Mouse (Mus musculus) gastrocnemius, postnatal 36 days (tissue): ENCODE measurements around the gene Unc13a. TPM values are rescaled to one million over a fixed set of nuclear protein-coding genes. Genes with fewer than 3 reads are reported as not detected.

ENCODE experiments used
- DNase-seq, 2 experiments: peaks; one replicate each; pipeline ENCODE4 v3.0.0; 2022
- intact Hi-C: fragments of 180-260 bp; cut with DNase I; formaldehyde crosslinking; loops from one replicate; pipeline ENCODE4 v1.15.1; 2025
- microRNA-seq, 2 experiments: library from miRNA; unstranded; fragments of <30 nt; microRNA quantifications; one replicate each; pipeline ENCODE4 v1.2.0; 2021
- total RNA-seq, 2 experiments: library from RNA; stranded (reverse); gene quantifications; 2 replicates each; pipeline ENCODE4 v1.2.3; 2021

Gene Unc13a
- total RNA-seq, 2 experiments from 2014 or later = not detected

- intact Hi-C loops = no loop called here
- DNase-seq = no peak
Measured at GRCm38 (mm10) chr8:71593556-71594323, 77.8 kb downstream of the Unc13a start.

GRCm38 (mm10) chr8:71592374-71593170 lies 79.0 kb downstream of the Unc13a start:
- DNase-seq = peak in 1 of 2 experiments; percentile 65
- intact Hi-C loops = no loop called here

DNA sequence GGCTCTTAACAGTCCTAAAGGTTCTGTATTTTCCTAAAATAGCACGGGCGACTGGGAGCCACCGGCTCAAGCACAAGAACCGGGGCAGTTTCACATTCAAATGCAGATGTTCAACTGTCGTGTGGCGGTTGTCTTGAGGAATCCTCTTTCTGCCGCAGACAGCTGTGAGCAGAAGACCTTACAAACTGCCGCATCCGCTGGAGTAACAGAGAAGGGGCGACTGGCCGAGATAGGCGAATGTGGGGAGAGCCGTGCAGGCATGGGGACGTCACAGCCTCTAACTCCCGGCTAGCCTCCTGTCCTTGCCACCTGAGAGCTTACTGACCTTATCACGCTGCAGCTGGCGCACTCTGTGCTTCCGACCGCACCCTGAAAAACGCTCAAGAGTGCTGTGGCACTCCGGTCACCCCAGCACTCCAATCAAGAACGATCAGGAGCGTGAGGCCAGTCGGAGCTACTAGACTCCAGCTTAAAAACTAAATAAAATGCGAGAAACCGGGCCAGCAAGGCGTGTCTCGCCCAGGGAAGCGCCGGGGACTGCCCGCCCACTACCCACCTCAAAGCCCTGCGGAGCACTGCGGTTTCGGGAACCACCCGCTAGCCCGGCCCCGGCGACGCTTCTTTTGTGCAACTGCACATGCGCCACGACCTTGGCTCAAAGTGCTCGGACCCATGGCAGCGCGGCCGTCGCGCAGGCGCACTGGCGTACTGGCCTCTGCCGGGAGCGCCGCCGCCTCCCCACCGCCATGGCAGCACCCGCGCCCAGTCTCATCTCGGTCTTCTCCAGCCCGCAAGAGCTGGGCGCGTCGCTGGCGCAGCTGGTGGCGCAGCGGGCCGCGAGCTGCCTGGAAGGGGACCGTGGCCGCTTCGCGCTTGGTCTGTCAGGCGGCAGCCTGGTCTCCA lies 79.8 kb downstream of the Unc13a start, which contains the start of gene Pgls:
Pgls (plus strand) TSS at position 706 of the 903 bp plus-strand sequence.
- intact Hi-C loops = no loop called here
- DNase-seq = peak; percentile 95 to 96

DNA sequence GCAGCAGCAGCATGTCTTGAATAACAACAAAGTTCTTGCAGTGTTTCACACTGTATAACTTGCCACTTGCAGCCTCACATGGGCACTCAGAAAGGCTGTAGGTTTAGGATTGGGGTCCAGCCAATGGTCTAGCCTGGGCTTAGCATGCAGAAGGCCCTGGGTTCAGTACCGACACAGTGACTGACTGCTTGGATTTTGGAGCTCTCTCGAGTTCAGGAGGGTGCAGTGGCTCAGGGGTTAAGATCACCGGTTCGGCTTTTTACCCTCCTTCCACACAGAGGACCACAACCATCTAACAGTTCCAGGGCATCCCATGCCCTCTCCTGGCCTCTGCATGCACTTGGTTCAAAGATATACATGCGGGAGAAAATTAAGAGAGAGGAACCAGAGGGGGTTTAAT lies 80.5 kb downstream of the Unc13a start:
- intact Hi-C loops = no loop called here

DNA sequence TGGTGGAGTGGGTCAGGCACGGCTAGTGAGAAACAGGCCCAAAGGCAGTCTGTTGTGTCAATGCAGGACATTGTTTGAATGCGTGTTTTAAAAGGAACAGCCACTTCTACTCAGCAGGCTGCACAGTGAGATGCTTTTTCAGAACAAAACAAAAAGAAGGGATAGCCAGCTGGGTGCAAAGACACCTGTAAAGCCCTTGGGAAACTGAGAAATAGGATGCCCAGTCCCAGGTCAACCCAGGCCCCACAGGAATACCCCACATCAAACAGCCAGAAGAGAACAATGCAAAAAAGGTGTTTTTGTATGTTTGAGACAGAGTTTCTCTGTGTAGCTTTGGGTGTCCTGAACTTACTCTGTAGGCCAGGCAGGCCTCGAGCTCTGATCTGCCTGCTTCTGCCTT lies 82.8 kb downstream of the Unc13a start:
- DNase-seq = no peak
- intact Hi-C loops = no loop called here

More for the DNA sequence above, 80.5 kb downstream of the Unc13a start:
- DNase-seq = no peak

GRCm38 (mm10) chr8:71586891-71587290 lies 84.7 kb downstream of the Unc13a start:
- peak in 1 of 2 experiments; percentile 40 for DNase-seq

DNA sequence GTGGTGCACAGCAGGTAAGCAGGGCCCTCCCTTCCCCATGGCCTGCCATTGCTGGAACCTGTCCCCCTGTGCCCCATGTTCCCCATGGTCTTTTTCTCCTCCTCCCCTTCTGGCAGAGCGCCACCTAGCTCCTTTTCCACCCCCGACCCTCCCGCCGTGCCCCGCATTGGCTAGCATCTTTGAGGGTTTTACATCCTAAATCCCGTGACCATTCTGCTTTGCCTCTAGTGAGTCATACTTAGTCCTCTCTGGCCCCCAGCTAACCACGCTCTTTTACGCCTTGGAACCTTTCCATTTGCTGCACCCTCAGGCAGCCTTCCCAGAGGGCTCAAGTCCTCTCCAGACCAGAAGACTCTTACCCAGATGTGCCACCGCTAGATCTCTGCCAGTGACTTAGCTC lies 91.4 kb downstream of the Unc13a start:
- intact Hi-C loops = no loop called here
- no peak for DNase-seq

More at GRCm38 (mm10) chr8:71586891-71587290, 84.7 kb downstream of the Unc13a start:
- intact Hi-C loops = no loop called here

- intact Hi-C loops = no loop called here
- peak; percentile 59 to 73 for DNase-seq
Measured at GRCm38 (mm10) chr8:71579476-71579875, 92.1 kb downstream of the Unc13a start.

- no peak for DNase-seq
Measured at GRCm38 (mm10) chr8:71579009-71579408, 92.5 kb downstream of the Unc13a start.

GRCm38 (mm10) chr8:71577856-71578387 lies 93.6 kb downstream of the Unc13a start:
- intact Hi-C loops = no loop called here
- no peak for DNase-seq

More at GRCm38 (mm10) chr8:71579009-71579408, 92.5 kb downstream of the Unc13a start:
- intact Hi-C loops = no loop called here

DNA sequence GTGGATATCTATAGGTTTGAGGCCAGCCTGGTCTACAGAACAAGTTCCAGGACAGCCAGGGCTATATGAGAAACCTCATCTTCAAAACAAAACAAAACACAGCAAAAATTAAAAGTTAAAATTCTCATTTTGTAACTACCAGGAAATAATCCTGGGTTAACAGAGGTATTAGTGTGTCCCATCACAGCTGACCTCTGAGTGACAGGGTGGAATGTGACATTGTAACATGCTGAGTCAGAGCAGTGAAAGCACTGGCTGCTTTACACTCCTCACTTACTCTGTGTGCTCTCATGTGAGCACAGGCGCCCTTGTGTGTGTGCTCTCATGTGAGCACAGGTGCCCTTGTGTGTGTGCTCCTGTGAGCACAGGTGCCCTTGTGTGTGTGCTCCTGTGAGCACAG lies 96.5 kb downstream of the Unc13a start:
- intact Hi-C loops = no loop called here
- DNase-seq = no peak

GRCm38 (mm10) chr8:71574426-71574825 lies 97.1 kb downstream of the Unc13a start:
- intact Hi-C loops = no loop called here
- no peak for DNase-seq

Small RNA genes lying within 50 kb of the gene (microRNA-seq; reads per million reads assigned to microRNA genes)
- 0 reads per million in 2 experiments for gene Mir6769b

Other genes with a start within 250 kb of the Unc13a start
- gene Abhd8, start 208.1 kb downstream of the Unc13a start, total RNA-seq = 10 to 100 TPM; 19.3 to 26.9 TPM
- gene Mrpl34, start 206.8 kb downstream of the Unc13a start, total RNA-seq = 10 to 100 TPM; 66.7 to 67.1 TPM
- 10 to 100 TPM; 20.4 to 27.6 TPM for gene Dda1, start 202.6 kb downstream of the Unc13a start, total RNA-seq
- gene Ano8, start 185.8 kb downstream of the Unc13a start, total RNA-seq = 10 to 100 TPM; 13.8 to 16.0 TPM
- gene Gtpbp3, start 183.7 kb downstream of the Unc13a start, total RNA-seq = 10 to 100 TPM in 1 of 2 experiments, 1 to 10 TPM in 1; 8.0 to 10.5 TPM
- 1 to 10 TPM; 5.6 to 9.3 TPM for gene Plvap, start 160.0 kb downstream of the Unc13a start, total RNA-seq
- gene Ccdc194, start 146.0 kb downstream of the Unc13a start, total RNA-seq = not detected
- 1 to 10 TPM; 7.6 to 9.9 TPM for gene Bst2, start 134.3 kb downstream of the Unc13a start, total RNA-seq
- gene Mvb12a, start 128.8 kb downstream of the Unc13a start, total RNA-seq = 10 to 100 TPM; 20.8 to 24.8 TPM
- under 1 TPM in 1 of 2 experiments, not detected in 1; 0.15 TPM for gene Tmem221, start 112.9 kb downstream of the Unc13a start, total RNA-seq
- under 1 TPM; 0.10 TPM for gene Nxnl1, start 105.2 kb downstream of the Unc13a start, total RNA-seq
- 10 to 100 TPM; 55.9 to 77.1 TPM for gene Slc27a1, start 102.9 kb downstream of the Unc13a start, total RNA-seq
- gene Pgls, start 79.6 kb downstream of the Unc13a start, total RNA-seq = 10 to 100 TPM; 25.6 to 26.1 TPM
- under 1 TPM; 0.71 to 0.76 TPM for gene Fam129c, start 74.1 kb downstream of the Unc13a start, total RNA-seq
- 10 to 100 TPM; 33.0 to 35.6 TPM for gene Colgalt1, start 60.8 kb downstream of the Unc13a start, total RNA-seq
- gene Jak3, start 4.5 kb upstream of the Unc13a start, total RNA-seq = 1 to 10 TPM; 1.8 TPM
- 1 to 10 TPM; 1.0 to 1.2 TPM for gene Insl3, start 17.5 kb upstream of the Unc13a start, total RNA-seq
- 1 to 10 TPM; 2.1 to 2.6 TPM for gene B3gnt3, start 30.0 kb upstream of the Unc13a start, total RNA-seq
- 1 to 10 TPM in 1 of 2 experiments, not detected in 1; 1.4 TPM for gene Fcho1, start 54.0 kb upstream of the Unc13a start, total RNA-seq
- 1 to 10 TPM; 1.6 to 2.3 TPM for gene Zfp709, start 210.3 kb upstream of the Unc13a start, total RNA-seq
- gene Zfp882, start 236.9 kb upstream of the Unc13a start, total RNA-seq = 1 to 10 TPM; 2.1 to 2.6 TPM
- gene Zfp617, start 236.9 kb upstream of the Unc13a start, total RNA-seq = 10 to 100 TPM; 15.7 to 19.1 TPM